Mouse (Mus musculus): ENCODE measurements around the gene Irf2bpl. TPM values are rescaled to one million over a fixed set of nuclear protein-coding genes. Genes with fewer than 3 reads are reported as not detected.
A peak's percentile ranks its signal among the peaks of the same experiment; 100 is the strongest.

The Irf2bpl gene
- polyA plus RNA-seq, 1 experiment from 2014 or later: 41.4 TPM

- DNase-seq (ENCODE audit: low spot score): no peak
- H3K36me3 ChIP-seq (ENCODE audit: control insufficient read depth, insufficient read depth, low read length): no peaks in the 10 kb centered on the region
- ATAC-seq: no peak
- WGBS: 62% methylated on average over 11 of the region's 11 CpGs
- H3K27ac ChIP-seq (ENCODE audit: low read depth, low read length): peak overlapping the region; percentile 75; the same call in 1 of the 2 replicates
- peak overlapping the region; percentile 47 for H3K4me2 ChIP-seq (ENCODE audit: low read length)
- peak overlapping the region; percentile 56; the same call in 1 of the 2 replicates for H3K9ac ChIP-seq (ENCODE audit: low read length)
- no peak overlapping the region for H3K4me3 ChIP-seq (ENCODE audit: low read depth, low read length)
- no peaks in the 10 kb centered on the region for H3K9me3 ChIP-seq (replicated peaks; ENCODE audit: control insufficient read depth, low read length)
- H3K4me1 ChIP-seq (ENCODE audit: control insufficient read depth, insufficient read depth, low read length): peaks cover 28% of the 10 kb centered on the region
- no peaks in the 10 kb centered on the region for H3K27me3 ChIP-seq (replicated peaks; ENCODE audit: control insufficient read depth, insufficient read depth, low read length)
These were observed 51.9 kb downstream of the Irf2bpl start for GRCm38 (mm10) chr12:86832551-86833182.

GRCm38 (mm10) chr12:86831591-86832550, 52.7 kb downstream of the Irf2bpl start:
- ATAC-seq (peak; percentile 86), DNase-seq (ENCODE audit: low spot score) (peak; percentile 89)
- peaks cover 29% of the 10 kb centered on the region for H3K4me1 ChIP-seq (ENCODE audit: control insufficient read depth, insufficient read depth, low read length)
- H3K27ac ChIP-seq (ENCODE audit: low read depth, low read length): peak overlapping the region; percentile 75
- H3K4me3 ChIP-seq (ENCODE audit: low read depth, low read length): no peak overlapping the region
- no peaks in the 10 kb centered on the region for H3K36me3 ChIP-seq (ENCODE audit: control insufficient read depth, insufficient read depth, low read length)
- peak overlapping the region; percentile 56 for H3K9ac ChIP-seq (ENCODE audit: low read length)
- 29% methylated on average over 29 of the region's 32 CpGs for whole genome bisulfite sequencing
- H3K4me2 ChIP-seq (ENCODE audit: low read length): peak overlapping the region; percentile 47
- H3K9me3 ChIP-seq (replicated peaks; ENCODE audit: control insufficient read depth, low read length): no peaks in the 10 kb centered on the region
- H3K27me3 ChIP-seq (replicated peaks; ENCODE audit: control insufficient read depth, insufficient read depth, low read length): no peaks in the 10 kb centered on the region

Other genes starting within 250 kb of the Irf2bpl start
- 25.2 and 31.7 TPM in 2 replicates for gene Vash1, start 206.1 kb downstream of the Irf2bpl start, polyA plus RNA-seq (2014; fragmentation: Nextera tagmentation; extraction: Ambion mirVana)
- gene Angel1, start 158.3 kb downstream of the Irf2bpl start, polyA plus RNA-seq (2014; fragmentation: Nextera tagmentation; extraction: Ambion mirVana): 7.6 and 9.1 TPM in 2 replicates
- not detected in 2 replicates for gene Lrrc74a, start 150.4 kb downstream of the Irf2bpl start, polyA plus RNA-seq (2014; fragmentation: Nextera tagmentation; extraction: Ambion mirVana)
- gene Cipc, start 62.2 kb upstream of the Irf2bpl start, polyA plus RNA-seq (2014; fragmentation: Nextera tagmentation; extraction: Ambion mirVana): 47.5 and 57.0 TPM in 2 replicates
- 4.3 and 5.5 TPM in 2 replicates for gene Zdhhc22, start 105.6 kb upstream of the Irf2bpl start, polyA plus RNA-seq (2014; fragmentation: Nextera tagmentation; extraction: Ambion mirVana)
- gene Tmem63c, start 136.5 kb upstream of the Irf2bpl start, polyA plus RNA-seq (2014; fragmentation: Nextera tagmentation; extraction: Ambion mirVana): 5.9 and 8.9 TPM in 2 replicates
- gene Ngb, start 217.7 kb upstream of the Irf2bpl start, polyA plus RNA-seq (2014; fragmentation: Nextera tagmentation; extraction: Ambion mirVana): 1.8 and 2.0 TPM in 2 replicates

All from forebrain, embryonic 14.5 days (tissue).